Mouse (Mus musculus): ENCODE measurements around the gene Gm49601.

The Gm49601 gene

DNA sequence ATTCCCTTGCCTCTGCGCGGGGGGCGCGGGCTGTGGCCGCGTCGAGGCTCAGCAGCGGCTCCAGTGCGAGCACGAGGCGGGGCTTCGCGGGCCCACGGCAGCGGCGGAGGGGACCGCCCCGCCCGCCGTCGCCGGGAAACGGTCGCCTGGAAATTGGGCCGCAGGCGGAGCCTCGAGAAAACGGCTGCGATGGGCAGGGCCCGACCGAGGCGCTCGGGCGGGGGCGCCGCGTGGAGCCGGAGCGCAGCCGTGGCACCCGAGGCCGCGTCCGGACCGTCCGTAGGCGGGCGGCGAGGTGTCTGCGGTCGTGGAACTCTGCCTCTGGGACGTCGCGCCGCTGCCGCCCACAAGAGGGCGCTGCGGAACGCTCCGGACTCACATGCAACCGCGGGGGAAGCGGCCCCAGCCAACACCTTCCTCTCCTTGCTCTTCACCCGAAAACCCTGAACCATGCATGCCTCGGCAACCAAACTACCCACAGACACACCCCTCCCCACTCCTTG is at the start of gene Gm49601:
Gm49601 (minus strand) TSS at position 52 of the 503 bp plus-strand sequence.
- peak; percentile 50 for DNase-seq (ENCODE audit: low read depth, low spot score)

DNA sequence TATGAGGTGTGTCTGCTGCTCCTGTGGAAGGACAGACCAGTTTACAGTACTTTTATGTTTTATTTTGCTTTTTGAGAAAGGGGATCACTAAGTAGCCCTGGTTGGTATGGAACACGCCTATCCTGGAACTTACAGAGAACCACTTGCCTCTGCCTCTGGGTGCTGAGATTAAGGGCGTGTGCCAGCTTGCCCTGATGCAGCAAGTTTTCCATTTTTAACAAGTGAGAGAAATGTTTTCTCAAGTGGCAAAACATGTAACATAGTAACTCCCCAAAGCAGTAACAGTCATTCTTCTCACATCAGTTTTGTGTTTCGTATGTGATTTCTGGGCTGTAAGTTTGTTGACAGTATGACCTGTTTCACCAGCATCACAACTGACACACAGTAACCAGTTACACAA is 46.8 kb upstream of the Gm49601 start:
- no peak for DNase-seq (ENCODE audit: low read depth, low spot score)

DNA sequence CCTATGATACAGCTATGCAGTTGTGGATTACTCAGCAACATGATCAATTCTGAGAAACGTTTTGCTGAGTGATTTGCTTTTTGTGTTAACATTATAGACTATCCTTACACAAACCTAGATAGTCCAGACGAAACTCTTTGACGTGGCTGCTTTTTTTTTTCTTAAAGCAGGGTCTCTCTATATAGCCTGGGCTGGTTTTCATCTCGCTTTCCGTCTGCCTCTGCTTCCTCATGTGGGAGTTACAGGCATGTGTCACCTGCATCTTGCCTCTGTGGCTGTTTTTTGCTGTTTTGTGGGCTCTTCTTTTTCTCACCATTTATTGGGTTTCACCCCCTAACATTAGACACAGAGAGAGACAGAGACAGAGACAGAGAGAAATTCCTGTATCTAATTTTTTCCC is 45.8 kb upstream of the Gm49601 start:
- DNase-seq (ENCODE audit: low read depth, low spot score): no peak

DNA sequence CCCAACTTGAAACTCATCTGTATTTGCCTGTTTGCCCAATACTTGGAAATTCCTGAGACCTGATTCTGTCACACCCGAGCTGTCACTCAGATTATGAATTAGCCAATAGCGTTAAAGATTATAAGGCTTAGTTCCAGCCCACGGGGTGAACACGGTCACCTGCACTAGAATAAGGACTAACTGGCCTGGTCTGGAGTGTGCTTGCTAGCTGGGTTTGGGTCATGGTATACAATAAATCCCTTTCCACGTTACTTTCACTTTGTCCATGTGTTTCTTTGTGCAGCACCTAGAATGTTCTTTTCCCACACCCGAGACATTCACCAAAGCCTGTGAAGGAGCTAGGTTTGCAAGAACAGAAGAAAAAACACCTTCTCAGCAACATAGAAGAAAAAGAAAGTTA is 43.7 kb upstream of the Gm49601 start:
- DNase-seq (ENCODE audit: low read depth, low spot score): no peak

DNA sequence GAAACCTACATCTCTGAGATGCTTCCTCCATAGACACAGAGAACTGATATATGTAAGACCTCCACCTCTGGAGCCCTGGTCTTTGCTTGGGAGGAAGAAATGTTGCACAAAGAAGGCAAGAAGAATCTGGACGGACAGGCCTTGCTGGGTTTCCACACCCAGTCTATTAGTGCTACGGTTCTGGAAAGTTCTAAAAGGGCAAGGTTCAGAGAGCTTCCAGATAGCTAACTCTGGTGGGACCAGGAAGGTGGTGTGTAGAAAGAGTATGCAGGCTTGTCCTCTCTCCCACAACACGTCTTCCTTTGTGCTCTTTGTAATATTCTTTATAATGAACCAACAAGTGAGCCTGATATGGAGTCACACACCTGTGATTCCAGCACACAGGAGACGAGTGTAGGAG is 32.4 kb upstream of the Gm49601 start:
- DNase-seq (ENCODE audit: low read depth, low spot score): no peak

DNA sequence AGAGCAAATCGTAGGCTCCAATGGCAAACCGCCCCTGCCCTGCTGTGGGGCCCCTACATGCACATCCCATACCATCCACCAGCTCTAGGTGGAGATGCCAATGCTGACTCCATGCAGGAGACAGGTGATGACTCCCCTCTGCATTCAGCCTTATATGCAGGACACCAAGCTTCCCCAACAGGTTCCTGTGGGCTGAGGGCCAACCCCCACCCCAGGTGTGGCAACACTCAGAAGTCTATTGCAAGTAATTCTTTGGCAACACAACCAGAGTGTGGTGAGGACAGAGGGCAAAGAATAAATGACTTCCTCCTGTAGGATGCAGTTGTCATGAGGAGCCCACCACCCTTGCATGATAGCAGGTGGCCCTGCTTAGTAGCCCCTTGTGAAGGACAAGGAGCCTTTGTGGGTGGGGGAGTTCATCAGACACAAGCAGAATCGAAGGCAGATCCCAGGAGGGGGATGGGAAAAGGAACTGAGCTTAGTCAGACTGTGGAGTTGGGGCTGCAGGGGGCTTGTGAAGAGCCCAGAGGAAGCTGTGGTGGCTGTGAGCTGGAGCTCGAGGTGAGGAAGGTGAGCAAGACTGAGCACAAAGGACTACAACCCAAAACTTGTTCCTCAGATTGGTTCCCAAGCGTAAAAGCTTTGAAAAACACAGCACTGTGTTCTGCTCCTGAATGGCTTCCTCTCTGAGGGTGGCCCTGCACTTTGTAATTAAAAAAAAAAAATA is 29.3 kb upstream of the Gm49601 start:
- DNase-seq (ENCODE audit: low read depth, low spot score): no peak

DNA sequence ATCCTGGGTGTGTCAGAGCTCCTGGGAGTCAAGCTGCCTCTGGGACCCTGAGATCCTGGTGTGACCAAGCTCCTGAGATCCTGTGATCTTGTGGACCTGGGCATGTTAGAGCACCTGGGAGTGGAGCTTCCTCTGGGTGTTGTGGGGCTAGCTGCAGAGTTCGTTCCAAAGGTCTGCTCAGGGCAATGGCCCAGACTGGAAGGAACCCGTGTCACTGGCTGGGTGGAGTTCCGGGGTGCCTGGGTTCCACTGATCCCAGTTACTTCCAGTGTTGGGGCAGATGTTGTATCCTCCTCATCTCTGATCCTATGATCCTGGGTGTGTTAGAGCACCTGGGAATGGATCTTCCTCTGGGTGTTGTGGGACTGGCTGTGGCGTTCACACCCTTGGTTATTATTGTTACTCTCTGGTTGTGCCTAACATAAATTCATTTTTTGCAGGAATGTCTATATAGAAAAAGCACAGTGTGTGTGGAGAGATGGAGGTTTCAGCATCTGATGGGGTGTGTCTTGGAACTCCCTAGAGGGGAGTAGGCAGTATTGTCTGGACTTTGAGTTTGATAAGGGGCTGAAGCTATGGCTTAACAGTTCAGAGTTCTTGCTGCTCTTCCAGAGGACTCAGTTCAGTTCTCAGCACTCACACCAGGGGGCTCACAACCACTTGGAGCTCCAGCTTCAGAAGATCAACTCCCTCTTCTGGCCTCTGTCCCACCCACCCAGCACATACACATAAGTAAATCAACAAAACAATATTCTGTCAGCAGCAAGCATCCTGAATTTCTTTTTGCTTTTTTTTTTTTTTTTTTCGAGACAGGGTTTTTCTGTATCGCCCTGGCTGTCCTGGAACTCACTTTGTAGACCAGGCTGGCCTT is 27.3 kb upstream of the Gm49601 start:
- DNase-seq (ENCODE audit: low read depth, low spot score): no peak

DNA sequence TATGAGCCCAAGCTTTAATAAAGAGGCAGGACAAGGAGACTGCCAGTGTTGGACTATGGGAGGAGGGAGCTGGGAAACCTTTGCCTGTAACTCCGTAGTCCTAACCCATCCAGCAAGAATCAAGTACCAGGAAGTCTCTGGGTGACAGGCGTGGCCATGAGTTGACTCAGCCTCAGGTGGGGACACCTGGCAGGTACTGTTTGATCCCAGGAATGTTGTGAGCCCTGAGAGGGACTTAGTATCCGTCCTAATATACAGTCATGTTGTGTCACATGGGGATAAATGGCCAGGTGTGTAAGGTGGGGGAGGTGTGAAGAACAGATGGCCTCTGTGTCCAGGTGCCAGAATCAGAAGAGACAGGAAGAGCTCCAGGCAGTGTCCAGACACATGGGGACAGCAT is 22.9 kb upstream of the Gm49601 start:
- DNase-seq (ENCODE audit: low read depth, low spot score): no peak

DNA sequence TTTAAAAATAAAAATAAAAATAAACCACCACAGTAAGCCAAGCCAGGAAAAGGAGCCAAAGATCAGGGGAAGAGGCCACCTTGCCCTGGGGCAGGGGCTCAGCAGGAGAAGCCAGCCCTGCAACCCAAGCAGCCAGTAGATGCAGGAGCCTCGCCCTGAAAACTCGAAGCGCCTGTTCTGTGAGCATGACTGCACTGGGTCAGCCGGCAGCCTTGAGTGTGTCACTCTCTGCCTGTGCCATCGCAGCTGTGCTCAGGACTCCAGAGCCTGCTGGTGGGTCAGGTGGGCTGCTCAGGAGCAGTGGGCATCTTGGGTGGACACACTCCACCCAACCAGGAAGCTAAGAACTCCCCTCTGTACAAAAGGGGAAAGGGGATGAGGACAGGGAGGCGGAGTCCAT is 19.1 kb upstream of the Gm49601 start:
- no peak for DNase-seq (ENCODE audit: low read depth, low spot score)

DNA sequence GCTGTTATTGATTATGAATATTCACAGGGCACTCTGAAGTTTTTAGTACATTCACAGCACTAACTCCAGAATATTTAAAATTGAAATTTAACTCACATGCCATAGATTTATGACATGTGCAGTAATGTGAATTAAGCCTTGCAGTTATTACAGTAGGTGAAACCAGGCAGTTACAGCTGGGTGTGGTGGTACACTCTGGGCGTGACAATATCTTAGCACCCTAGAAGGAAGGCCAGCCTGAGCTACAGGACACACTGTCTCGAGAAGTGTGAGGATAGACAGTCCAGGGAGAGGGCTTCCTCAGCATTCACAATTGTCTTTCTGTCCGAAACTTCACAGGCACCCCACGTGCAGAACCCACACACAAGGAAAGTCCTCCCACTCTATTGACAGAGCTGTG is 18.3 kb upstream of the Gm49601 start:
- DNase-seq (ENCODE audit: low read depth, low spot score): no peak

DNA sequence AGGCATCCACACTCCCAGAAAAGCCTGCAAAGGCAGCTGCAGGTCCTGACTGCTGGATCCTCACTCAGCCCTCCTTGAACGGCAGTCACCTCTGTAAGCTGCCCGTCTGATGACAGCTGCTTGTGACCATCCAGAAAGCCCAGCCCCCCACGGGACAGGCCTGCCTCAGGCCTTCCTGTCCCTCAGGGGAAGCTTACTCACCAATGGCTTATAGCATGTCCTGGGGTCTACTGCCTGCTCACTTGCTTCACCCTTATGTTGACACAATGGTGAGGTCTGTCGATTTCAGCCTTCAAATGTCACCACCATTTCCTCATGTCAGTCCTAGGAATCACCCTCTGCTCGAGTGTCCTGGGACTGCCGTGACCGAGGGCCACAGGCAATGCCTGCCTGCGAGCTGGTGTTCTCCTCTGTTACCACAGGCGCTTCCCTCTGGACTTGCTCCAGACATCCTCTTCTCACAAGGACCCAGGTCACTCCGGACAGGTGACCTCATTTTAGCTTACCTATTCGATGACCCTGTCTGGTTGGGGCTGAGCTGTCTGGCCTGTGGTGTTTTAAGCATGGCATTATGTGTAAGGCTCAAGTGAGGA is 17.3 kb upstream of the Gm49601 start:
- no peak for DNase-seq (ENCODE audit: low read depth, low spot score)

DNA sequence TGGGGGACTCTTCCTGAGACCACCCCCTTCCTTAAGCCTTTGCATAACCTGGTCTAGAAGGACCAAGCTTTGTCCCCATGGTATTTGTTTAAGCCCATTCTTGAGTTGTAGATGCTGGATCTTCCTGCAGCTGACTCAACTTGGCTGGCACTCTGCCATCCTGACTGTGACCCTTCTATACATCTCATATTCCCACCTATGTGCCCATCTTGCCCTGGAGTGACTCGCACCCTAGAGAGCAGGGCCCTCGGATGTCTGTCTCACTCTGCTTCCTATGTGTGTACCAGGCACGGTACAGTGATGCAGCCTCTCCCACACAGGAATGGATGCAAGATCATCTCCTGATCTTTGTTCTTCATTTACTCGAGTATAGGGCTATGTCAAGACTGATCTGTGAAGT is 16.7 kb upstream of the Gm49601 start:
- no peak for DNase-seq (ENCODE audit: low read depth, low spot score)

DNA sequence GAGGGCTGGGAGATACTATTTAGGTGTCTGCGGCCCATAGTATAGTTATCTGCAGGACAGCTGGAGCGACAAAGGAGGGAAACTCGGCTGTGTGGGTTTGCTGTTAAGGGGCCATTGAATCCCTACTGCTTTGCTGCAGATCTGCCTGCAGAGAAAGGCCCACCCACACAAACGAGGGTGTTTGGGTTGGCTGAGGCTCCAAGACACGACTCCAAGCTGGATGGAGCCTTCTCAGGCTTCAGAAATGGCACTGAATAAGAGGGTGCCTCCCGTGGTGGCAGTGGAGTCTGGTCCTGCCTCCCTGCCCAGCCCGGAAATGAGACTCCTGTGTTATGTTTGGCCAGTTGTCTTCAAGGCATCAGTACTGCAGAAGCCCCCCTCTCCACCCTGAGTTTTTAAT is 16.1 kb upstream of the Gm49601 start:
- no peak for DNase-seq (ENCODE audit: low read depth, low spot score)

DNA sequence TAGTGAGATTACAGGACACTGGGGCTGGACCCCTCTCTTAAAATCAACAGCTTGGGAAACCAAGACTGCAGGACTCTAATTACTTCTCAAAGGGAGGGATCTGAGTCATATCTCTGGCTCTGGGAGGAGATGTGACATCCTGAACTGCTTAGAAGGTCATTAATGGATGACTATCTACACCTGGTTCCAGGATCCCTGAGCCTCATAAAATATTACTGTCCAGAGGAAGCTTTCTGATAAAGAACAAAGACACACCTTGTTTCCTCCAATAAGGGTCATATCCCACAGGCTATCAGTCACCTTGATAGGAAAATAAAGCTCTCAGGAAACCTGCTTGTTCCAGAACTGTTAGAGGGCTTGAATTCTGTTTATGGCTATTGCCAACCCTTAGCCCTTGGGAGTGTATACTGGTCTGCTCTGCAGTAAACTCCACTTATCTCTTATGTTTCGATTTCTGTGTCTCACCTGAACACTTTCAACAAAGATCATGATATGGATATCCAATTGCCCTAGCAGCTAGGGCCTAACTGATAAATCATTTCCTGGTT is 13.2 kb upstream of the Gm49601 start:
- DNase-seq (ENCODE audit: low read depth, low spot score): no peak

DNA sequence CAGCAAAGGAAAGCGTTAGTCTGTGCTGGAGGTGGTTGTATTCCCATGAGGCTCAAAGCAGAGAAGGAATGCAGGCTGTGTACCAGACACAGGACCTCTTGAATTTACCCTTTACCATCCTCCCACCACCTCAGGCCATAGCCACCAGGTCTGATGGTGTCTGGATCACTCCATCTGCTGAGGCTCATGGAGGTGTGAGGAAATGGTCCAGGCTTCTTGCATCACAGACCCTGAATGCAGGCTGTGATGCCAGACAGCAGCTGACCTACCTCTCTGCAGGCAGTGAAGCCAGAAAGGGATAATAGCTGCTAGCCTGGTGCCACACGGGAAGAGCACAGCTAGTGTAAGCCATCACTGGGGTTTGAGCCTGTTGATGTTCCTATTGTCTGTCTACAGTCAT is 12.2 kb upstream of the Gm49601 start:
- no peak for DNase-seq (ENCODE audit: low read depth, low spot score)

DNA sequence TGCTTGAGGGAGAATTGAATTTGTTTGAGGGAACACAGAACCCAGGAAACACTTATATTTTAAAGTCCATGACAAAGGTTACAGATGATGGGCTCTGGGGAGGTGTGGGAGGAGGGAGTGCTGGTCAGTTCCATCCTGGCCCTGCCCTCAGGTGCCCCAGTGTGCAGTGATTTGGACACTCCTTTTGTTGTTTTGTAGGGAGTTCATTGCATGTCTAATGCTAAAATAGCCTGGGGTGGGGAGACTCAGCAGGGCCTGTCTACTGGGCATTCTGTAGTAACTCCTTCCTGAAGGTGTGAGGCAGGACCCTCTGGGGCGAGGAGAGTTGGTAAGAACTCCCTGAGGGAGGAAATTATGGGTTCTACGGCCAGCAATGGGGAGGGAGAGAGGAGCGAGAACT is 10.6 kb upstream of the Gm49601 start:
- no peak for DNase-seq (ENCODE audit: low read depth, low spot score)

DNA sequence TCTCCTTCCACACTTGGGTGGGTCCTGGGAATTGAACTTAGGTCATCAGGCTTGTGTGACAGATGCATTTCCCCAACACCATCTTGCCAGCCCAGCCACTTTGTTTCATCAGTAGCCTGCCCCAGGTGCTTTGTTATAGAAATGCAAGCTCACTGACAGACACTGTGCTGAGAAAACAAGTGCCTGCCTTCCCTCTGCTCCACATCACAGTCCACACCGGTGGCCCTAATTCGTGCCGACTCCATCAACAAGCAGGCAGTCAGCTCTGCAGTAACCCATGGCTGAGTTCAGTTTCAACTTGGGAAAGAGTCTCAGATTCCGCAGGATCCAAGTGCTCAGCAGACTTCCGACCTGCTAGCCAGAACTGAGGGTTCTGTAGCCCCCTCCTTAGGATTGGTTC is 10.2 kb upstream of the Gm49601 start:
- no peak for DNase-seq (ENCODE audit: low read depth, low spot score)

DNA sequence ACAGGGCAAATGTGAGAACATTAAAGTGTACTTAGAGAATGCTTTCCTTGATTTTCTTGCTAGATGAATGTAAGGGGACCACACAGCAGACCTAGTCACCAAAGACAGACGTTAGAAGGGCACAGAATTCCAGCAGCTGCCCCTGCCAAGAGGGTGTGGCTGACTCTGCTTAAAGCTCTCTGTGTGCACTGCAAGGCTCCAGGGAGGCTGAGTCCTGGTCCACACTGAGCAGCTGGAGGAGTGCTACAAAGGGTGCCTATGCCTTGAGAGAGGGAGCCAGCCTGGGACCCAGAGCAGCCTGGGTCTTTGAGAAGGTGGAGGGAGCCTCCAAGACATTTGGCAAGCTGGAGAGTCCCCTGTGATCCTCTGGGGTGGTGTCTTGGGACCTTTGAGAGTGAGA is 7.1 kb upstream of the Gm49601 start:
- no peak for DNase-seq (ENCODE audit: low read depth, low spot score)

DNA sequence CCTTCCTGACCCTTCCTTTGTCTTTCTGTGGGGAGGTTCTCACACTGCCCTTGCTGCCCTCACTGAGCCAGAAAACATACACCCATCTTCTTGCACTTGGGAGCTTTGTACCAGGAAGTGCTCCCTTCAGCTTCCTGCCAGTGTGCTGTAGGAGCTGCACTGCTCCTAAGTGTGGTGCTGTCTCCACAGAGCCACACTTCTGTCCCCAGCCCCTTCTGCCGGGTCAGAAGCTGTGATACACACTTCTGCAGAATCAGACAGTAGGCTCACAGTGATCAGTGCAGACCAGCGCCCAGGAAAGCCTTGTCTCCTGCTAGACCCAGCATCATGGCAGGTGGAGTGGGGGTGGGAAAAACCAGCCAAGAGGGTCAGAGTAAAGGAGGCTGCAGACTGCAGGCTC is 6.6 kb upstream of the Gm49601 start:
- no peak for DNase-seq (ENCODE audit: low read depth, low spot score)

DNA sequence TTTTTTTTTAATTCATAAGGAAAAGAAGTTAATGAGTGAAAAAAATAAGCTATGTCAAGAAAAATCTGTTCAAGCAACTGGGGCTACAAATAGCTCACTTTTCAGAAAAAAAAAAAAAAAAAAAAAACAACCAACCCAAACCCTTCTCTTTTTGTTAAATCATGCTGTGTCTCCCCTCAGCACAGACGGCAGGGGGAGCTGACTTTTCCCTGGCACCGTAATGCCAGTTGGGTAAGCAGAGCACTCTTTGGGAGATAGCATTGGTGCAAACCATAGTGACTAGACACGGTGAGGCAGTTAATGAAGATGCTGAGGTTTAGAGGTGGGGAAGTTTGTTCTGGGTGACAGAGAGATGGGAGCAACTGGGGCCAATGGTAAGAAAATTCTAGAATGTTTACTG is 5.8 kb upstream of the Gm49601 start:
- no peak for DNase-seq (ENCODE audit: low read depth, low spot score)

DNA sequence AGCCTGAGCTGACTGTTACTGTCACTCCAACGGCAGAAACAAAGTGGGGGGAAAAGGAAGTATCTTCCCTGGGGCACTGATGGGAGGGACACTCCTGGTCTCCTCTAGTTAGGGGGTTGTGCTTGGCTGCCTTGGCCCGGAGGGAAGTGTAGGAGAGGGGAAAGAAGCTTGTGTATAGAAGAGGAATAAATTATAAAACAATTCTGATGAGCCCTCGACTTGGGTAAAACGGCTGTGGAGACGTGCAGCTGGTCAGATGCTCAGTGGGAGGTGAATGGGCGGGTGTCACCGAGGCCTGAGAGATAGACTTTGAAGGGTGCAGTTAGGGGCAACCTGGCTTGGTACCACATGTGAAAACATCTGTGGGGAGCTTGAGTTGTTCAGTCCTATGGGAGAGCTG is 4.9 kb upstream of the Gm49601 start:
- no peak for DNase-seq (ENCODE audit: low read depth, low spot score)

DNA sequence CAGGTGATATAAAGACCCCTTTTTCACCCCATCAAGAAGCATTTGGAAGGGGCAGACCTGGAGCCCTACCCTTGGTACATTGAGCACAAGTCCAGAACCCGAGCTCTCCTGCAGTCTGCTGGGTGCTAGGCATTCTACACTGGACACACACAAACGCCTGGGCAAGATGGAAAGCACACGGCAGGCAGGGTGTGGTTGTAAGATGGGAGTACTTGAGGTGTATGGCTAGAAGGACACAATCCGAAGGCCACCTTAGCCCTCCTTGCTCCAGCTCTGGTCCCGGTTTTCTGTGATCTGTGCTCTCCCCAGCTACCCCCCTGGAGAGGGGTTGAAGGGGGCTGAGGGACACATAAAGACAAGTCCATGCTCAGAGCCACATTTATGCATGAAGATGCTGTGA is 4.1 kb upstream of the Gm49601 start:
- no peak for DNase-seq (ENCODE audit: low read depth, low spot score)

Data from retina, adult 2 months (tissue).